Mouse (Mus musculus): Measurements from ENCODE around the gene Ifna16. TPM values are rescaled to one million over a fixed set of nuclear protein-coding genes. Genes with fewer than 3 reads are reported as not detected.
A peak's percentile ranks its signal among the peaks of the same experiment; 100 is the strongest.

Gene Ifna16
- not detected for polyA plus RNA-seq (2017; shearing (Covaris generic))

- no peak for ATAC-seq
Observed at GRCm38 (mm10) chr4:88676824-88677223, at the start of gene Ifna16. Gene Ifna16 (minus strand): TSS chr4:88676924.

GRCm38 (mm10) chr4:88723497-88724090, 46.9 kb upstream of the Ifna16 start:
- ATAC-seq: no peak

GRCm38 (mm10) chr4:88721791-88722721, 45.3 kb upstream of the Ifna16 start, which contains the start of the genes Gm26566 and Klhl9:
Gene Gm26566 (plus strand): TSS chr4:88721805.
Gene Klhl9 (minus strand): TSS chr4:88722465.
- ATAC-seq: peak; percentile 84

GRCm38 (mm10) chr4:88718715-88719114, 42.0 kb upstream of the Ifna16 start:
- no peak for ATAC-seq

GRCm38 (mm10) chr4:88715059-88715458, 38.3 kb upstream of the Ifna16 start:
- ATAC-seq: no peak

- no peak for ATAC-seq
Observed at GRCm38 (mm10) chr4:88714281-88714680, 37.6 kb upstream of the Ifna16 start.

- ATAC-seq: no peak
Observed at GRCm38 (mm10) chr4:88707128-88707826, 30.6 kb upstream of the Ifna16 start.

- no peak for ATAC-seq
Observed at GRCm38 (mm10) chr4:88705924-88706323, 29.2 kb upstream of the Ifna16 start.

- no peak for ATAC-seq
Observed at GRCm38 (mm10) chr4:88699301-88699700, 22.6 kb upstream of the Ifna16 start.

GRCm38 (mm10) chr4:88698781-88699180, 22.1 kb upstream of the Ifna16 start:
- no peak for ATAC-seq

GRCm38 (mm10) chr4:88697753-88698152, 21.0 kb upstream of the Ifna16 start:
- no peak for ATAC-seq

- ATAC-seq: no peak
Observed at GRCm38 (mm10) chr4:88697108-88697507, 20.4 kb upstream of the Ifna16 start.

GRCm38 (mm10) chr4:88696237-88696884, 19.6 kb upstream of the Ifna16 start:
- peak; percentile 44 for ATAC-seq

GRCm38 (mm10) chr4:88693392-88693791, 16.7 kb upstream of the Ifna16 start:
- peak; percentile 70 for ATAC-seq

- peak; percentile 86 for ATAC-seq
Observed at GRCm38 (mm10) chr4:88692537-88692936, 15.8 kb upstream of the Ifna16 start.

- ATAC-seq: no peak
Observed at GRCm38 (mm10) chr4:88691259-88691658, 14.5 kb upstream of the Ifna16 start, which contains the start of gene Ifnab. Gene Ifnab (minus strand): TSS chr4:88691359.

- ATAC-seq: no peak
Observed at GRCm38 (mm10) chr4:88683812-88684211, 7.1 kb upstream of the Ifna16 start, which contains the start of gene Ifna2. Gene Ifna2 (minus strand): TSS chr4:88683912.

- no peak for ATAC-seq
Observed at GRCm38 (mm10) chr4:88681353-88681752, 4.6 kb upstream of the Ifna16 start.

- peak; percentile 57 for ATAC-seq
Observed at GRCm38 (mm10) chr4:88680362-88680761, 3.6 kb upstream of the Ifna16 start.

- no peak for ATAC-seq
Observed at GRCm38 (mm10) chr4:88655461-88655860, 21.3 kb downstream of the Ifna16 start.

GRCm38 (mm10) chr4:88653644-88654043, 23.1 kb downstream of the Ifna16 start:
- no peak for ATAC-seq

- no peak for ATAC-seq
Observed at GRCm38 (mm10) chr4:88644359-88644758, 32.4 kb downstream of the Ifna16 start, which contains the start of gene Ifna13. Gene Ifna13 (minus strand): TSS chr4:88644459.
